Mouse (Mus musculus): ENCODE measurements around the gene Kcnip2. TPM values are rescaled to one million over a fixed set of nuclear protein-coding genes. Genes with fewer than 3 reads are reported as not detected.

Gene Kcnip2
- 1.1 and 1.3 TPM in 2 replicates for polyA plus RNA-seq (2015; fragmentation: Nextera tagmentation; extraction: Ambion mirVana)

DNA sequence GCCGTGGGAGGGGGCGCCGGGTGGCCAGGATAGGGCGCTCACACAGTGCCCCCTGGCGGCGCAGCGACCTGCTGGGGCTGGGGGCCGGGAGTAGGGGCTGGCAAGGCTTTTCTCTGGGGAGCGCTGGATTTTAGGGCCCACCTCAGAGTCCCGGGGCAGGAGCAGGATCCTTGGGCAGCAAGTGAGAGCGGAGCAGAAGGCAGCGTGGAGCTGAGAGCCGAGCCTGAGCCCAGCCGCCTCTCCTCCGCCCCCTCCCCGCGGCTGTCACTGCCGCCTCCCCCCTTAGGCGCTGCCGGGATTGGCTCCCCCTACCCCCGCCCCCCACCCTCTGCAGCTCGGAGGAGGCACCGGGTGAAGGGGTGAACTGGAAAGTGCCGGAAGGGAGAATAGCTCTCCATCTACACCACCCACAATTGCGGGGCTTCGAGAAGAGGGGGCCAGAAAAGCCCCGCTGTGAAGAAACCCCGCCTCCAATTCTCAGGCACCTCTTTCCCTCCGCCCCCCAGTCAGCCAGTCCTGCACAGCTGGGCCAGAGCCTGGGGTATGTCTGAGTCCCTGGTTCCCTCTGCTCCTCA lies at the start of gene Kcnip2:
Kcnip2 (minus strand) TSS at position 231 of the 575 bp plus-strand sequence.

DNA sequence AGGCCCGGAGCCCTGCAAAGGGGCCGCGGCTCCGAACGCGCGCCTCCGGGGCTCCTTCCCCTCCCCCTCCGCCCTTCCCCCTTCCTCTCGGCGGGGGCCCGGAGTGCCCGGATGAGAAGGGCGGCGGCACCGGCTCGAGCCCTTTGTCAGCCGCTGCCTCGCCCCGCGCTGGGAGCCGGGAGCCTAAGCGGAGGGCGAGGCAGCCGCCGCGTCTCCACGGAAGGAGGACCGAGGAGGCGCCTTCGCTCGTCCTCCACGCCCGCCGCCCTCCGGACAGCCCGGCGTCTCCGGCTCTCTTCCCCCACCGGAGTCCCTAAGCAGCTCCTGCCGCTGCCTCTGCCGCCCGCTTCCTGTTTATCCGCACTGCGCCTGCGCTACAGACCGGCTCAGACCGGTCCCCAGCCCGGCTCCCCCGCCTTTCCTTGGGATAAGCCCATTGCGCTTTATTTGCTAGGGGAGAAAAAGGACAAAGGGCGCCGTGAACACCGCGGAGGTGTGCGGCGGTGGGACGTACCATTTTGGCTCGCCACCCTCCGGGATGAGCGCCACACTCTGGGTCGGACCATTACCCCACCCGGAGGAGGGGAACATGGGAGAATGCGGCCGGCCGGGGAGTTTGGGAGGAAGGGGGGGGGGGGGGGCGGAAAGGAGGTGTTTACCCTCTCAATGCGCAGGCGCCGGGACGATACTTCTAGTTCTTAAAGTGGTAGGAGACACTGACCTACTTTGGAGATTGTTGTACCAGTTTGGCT lies 32.5 kb downstream of the Kcnip2 start, which contains the start of gene Mgea5:
Mgea5 (minus strand) TSS at position 657 of the 752 bp plus-strand sequence.

DNA sequence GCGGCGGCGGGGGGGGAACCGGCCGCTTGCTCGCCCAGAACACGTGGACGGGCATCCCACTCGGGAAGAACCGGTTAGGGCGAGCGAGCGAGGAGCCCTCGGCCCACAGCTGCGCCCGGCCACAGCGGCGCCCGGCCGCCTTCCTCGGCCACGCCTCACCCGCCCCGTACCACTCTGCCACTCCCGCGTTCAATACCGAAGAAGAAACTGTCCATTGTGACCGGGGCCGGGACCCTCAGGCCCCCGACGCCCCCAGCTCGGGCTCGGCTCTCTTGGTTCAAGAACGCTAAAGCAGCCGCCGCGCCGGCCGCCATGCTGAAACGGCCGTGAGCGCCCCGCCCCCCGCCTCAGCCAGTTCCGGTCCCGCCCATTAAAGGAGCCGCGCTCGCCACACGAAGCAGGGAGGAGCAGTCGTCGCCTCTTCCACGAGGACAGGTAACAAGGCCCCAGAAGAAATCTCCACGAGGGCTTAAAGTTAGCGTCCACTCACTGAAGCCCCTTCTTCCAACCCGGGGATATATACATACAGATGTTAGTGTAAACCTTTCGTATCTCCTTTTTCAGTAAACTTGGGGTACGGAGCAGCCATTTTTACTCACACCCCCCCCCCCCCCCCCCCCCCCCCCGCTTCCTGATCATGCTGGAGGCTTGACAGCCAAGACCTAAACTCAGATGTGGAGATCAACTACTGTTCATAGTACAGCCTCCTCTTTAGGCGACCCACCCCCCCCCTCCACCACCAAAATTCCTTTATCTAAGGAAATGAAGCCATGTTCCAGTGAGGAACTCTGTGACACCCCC lies 66.4 kb downstream of the Kcnip2 start, which contains the start of gene Npm3:
Npm3 (minus strand) TSS at position 349 of the 801 bp plus-strand sequence.

DNA sequence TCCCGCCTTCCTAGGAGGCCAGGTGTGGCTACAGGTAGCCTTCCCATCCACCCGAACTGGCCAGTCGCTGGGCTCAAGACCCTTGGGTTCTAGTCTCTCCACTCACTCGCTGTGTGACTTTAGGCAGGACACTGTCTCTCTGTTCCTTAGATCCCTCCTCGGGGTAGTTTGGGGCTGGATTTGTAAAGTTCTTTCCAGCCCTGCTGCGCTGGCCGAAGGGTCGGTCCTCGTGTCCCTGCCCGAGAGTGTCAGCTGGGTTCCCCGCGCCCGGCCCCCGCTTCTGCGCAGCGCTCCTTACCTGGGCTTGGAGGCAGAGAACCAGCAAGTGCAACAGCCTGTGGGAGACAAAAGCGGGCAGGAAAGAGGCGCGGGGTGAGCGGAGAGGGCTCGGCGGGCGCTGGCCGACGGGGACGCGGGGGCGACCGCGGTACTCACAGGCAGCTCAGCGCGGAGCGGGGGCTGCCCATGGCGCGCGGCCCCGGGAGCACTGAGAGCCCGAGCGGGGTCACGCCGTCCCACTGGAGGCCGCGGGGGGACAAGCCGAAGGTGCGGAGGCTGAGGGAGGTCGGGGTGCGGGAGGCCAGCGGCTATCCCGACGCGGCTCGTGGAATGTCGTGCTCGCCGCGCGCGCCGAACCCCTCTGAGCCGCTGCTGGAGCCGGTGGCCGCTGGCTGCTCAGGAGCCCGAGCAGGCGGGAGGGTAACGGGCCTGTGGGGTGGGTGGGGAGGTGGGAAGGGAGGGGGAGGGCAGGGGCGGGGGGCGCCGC lies 73.5 kb downstream of the Kcnip2 start, which contains the start of gene Fgf8:
Fgf8 (minus strand) TSS at position 698 of the 766 bp plus-strand sequence.

Other genes starting within 250 kb of the Kcnip2 start
- 4.3 and 4.8 TPM in 2 replicates for gene Fbxw4, start 155.7 kb downstream of the Kcnip2 start, polyA plus RNA-seq (2015; fragmentation: Nextera tagmentation; extraction: Ambion mirVana)
- gene Fgf8, start 73.1 kb downstream of the Kcnip2 start, polyA plus RNA-seq (2015; fragmentation: Nextera tagmentation; extraction: Ambion mirVana): 1.1 and 1.2 TPM in 2 replicates
- gene Npm3, start 66.5 kb downstream of the Kcnip2 start, polyA plus RNA-seq (2015; fragmentation: Nextera tagmentation; extraction: Ambion mirVana): 17.4 and 20.0 TPM in 2 replicates
- gene Mgea5, start 32.2 kb downstream of the Kcnip2 start, polyA plus RNA-seq (2015; fragmentation: Nextera tagmentation; extraction: Ambion mirVana): 30.5 and 36.3 TPM in 2 replicates
- 4.9 and 7.0 TPM in 2 replicates for gene Armh3, start 182.4 kb upstream of the Kcnip2 start, polyA plus RNA-seq (2015; fragmentation: Nextera tagmentation; extraction: Ambion mirVana)
- 3.2 and 3.6 TPM in 2 replicates for gene Hps6, start 187.4 kb upstream of the Kcnip2 start, polyA plus RNA-seq (2015; fragmentation: Nextera tagmentation; extraction: Ambion mirVana)
- 15.5 and 19.1 TPM in 2 replicates for gene Pprc1, start 228.8 kb upstream of the Kcnip2 start, polyA plus RNA-seq (2015; fragmentation: Nextera tagmentation; extraction: Ambion mirVana)
- 68.1 and 78.3 TPM in 2 replicates for gene Ldb1, start 229.2 kb upstream of the Kcnip2 start, polyA plus RNA-seq (2015; fragmentation: Nextera tagmentation; extraction: Ambion mirVana)

Data from spleen, postnatal 0 days (tissue).